Mouse (Mus musculus) intestine, embryonic 14.5 days (tissue): Measurements from ENCODE around the gene Nr1h2. TPM values are rescaled to one million over a fixed set of nuclear protein-coding genes. Genes with fewer than 3 reads are reported as not detected.
A peak's percentile ranks its signal among the peaks of the same experiment; 100 is the strongest.

ENCODE experiments used
- ATAC-seq: fragments of 200-750 bp; cut with Nextera tagmentation; replicated peaks from 2 replicates; pipeline ENCODE4 v1.8.0; 2017; ENCODE audit warnings: low read depth, moderate number of reproducible peaks, moderate TSS enrichment, moderate library complexity; ENCODE audit not compliant: low FRiP score, low TSS enrichment
- DNase-seq: peaks from one replicate; pipeline ENCODE4 v3.0.0-alpha.2; 2018; ENCODE audit warnings: low spot score
- H3K27ac ChIP-seq: fragments of 300-500 bp; sonication (generic); 2 replicates; pipeline ENCODE4 v1.5.1; 2014; ENCODE audit warnings: low read depth, mild to moderate bottlenecking, control low read depth
- H3K27me3 ChIP-seq: fragments of 300-500 bp; sonication (generic); replicated peaks from 2 replicates; pipeline ENCODE4 v1.6.1; 2014; ENCODE audit warnings: low read length, control low read depth; ENCODE audit not compliant: control insufficient read depth, insufficient read depth
- H3K36me3 ChIP-seq: fragments of 300-500 bp; sonication (generic); 2 replicates; pipeline ENCODE4 v1.6.1; 2014; ENCODE audit warnings: low read length, control low read depth; ENCODE audit not compliant: control insufficient read depth, insufficient read depth
- H3K4me1 ChIP-seq: fragments of 300-500 bp; sonication (generic); replicated peaks from 2 replicates; pipeline ENCODE4 v1.6.1; 2014; ENCODE audit warnings: low read length, control low read depth, mixed read lengths; ENCODE audit not compliant: control insufficient read depth, insufficient read depth
- H3K4me2 ChIP-seq: fragments of 300-500 bp; sonication (generic); 2 replicates; pipeline ENCODE4 v1.6.1; 2014; ENCODE audit warnings: low read length
- H3K4me3 ChIP-seq: fragments of 300-500 bp; sonication (generic); 2 replicates; pipeline ENCODE4 v1.5.1; 2014; ENCODE audit warnings: low read depth, low read length, control low read depth, mixed read lengths
- H3K9ac ChIP-seq: fragments of 300-500 bp; sonication (generic); 2 replicates; pipeline ENCODE4 v1.6.1; 2014; ENCODE audit warnings: mild to moderate bottlenecking, low read length
- H3K9me3 ChIP-seq: fragments of 300-500 bp; sonication (generic); 2 replicates; pipeline ENCODE4 v1.6.1; 2016; ENCODE audit warnings: low read length, control low read depth; ENCODE audit not compliant: control insufficient read depth
- WGBS: fragments of 180-500 bp; shearing (Covaris S2); extraction: QIAGEN DNeasy Blood & Tissue Kit; methylation state at CpG from one replicate; pipeline ENCODE4 v1.1.7; 2014; 5-methylcytosine and 5-hydroxymethylcytosine counted together
- polyA plus RNA-seq: library from polyadenylated mRNA; unstranded; fragments of >200 nt; fragmentation: Nextera tagmentation; extraction: Ambion mirVana; gene quantifications from 2 replicates; pipeline ENCODE4 v1.2.1, GENCODE M21; 2014

Gene Nr1h2
- polyA plus RNA-seq, 1 experiment from 2014 or later, result 70.6 TPM

GRCm38 (mm10) chr7:44532918-44533745, 20.6 kb downstream of the Nr1h2 start:
- Histone ChIP-seq H3K9me3 (no peaks in the 10 kb centered on the region), H3K4me2 (no peak overlapping the region), H3K4me1 (0 out of 2 replicates have a peak, but pooled peaks cover 1% of the 10 kb centered on the region), H3K36me3 (peaks cover 54% of the 10 kb centered on the region), H3K9ac (no peak overlapping the region), H3K27ac (no peak overlapping the region), H3K4me3 (no peak overlapping the region), H3K27me3 (no peaks in the 10 kb centered on the region; the same call in 1 of the 2 replicates)
- no peak for ATAC-seq
- WGBS, result 79% methylated on average over 29 of the region's 29 CpGs
- no peak for DNase-seq

- Histone ChIP-seq H3K27ac (no peak within 1 kb of the TSS), H3K4me2 (no peak within 1 kb of the TSS), H3K27me3 (peaks cover 3% of the 10 kb centered on the region; the same call in 1 of the 2 replicates), H3K4me3 (no peak within 1 kb of the TSS), H3K36me3 (peaks cover 44% of the 10 kb centered on the region), H3K9ac (no peak within 1 kb of the TSS), H3K9me3 (no peaks in the 10 kb centered on the region), H3K4me1 (0 out of 2 replicates have a peak, but pooled peaks cover 3% of the 10 kb centered on the region)
- WGBS, result 81% methylated on average over 4 of the region's 4 CpGs
- DNase-seq (no peak), ATAC-seq (no peak)
Measured at GRCm38 (mm10) chr7:44531946-44532732, 21.6 kb downstream of the Nr1h2 start, which contains the start of gene Spib. TSS of gene Spib (minus strand) at chr7:44532071.

GRCm38 (mm10) chr7:44531207-44531606, 22.5 kb downstream of the Nr1h2 start:
- H3K27me3 ChIP-seq, result peaks cover 4% of the 10 kb centered on the region; the same call in 1 of the 2 replicates
- H3K36me3 ChIP-seq, result peaks cover 35% of the 10 kb centered on the region
- WGBS, result 49% methylated on average over 5 of the region's 5 CpGs
- no peak overlapping the region for H3K27ac ChIP-seq
- 0 out of 2 replicates have a peak, but pooled peaks cover 3% of the 10 kb centered on the region for H3K4me1 ChIP-seq
- DNase-seq, result no peak
- no peak for ATAC-seq
- no peaks in the 10 kb centered on the region for H3K9me3 ChIP-seq
- H3K9ac ChIP-seq, result no peak overlapping the region
- H3K4me3 ChIP-seq, result no peak overlapping the region
- no peak overlapping the region for H3K4me2 ChIP-seq

GRCm38 (mm10) chr7:44530507-44530906, 23.2 kb downstream of the Nr1h2 start:
- no peak for DNase-seq
- no peak for ATAC-seq
- Histone ChIP-seq H3K4me3 (no peak overlapping the region), H3K4me2 (no peak overlapping the region), H3K9me3 (no peaks in the 10 kb centered on the region), H3K9ac (no peak overlapping the region), H3K27ac (no peak overlapping the region), H3K27me3 (peaks cover 9% of the 10 kb centered on the region), H3K4me1 (0 out of 2 replicates have a peak, but pooled peaks cover 3% of the 10 kb centered on the region), H3K36me3 (peaks cover 28% of the 10 kb centered on the region)
- 77% methylated on average over 3 of the region's 3 CpGs for WGBS

- H3K27me3 ChIP-seq, result peaks cover 19% of the 10 kb centered on the region
- no peak overlapping the region for H3K27ac ChIP-seq
- ATAC-seq (no peak), DNase-seq (no peak)
- H3K4me1 ChIP-seq, result 0 out of 2 replicates have a peak, but pooled peaks cover 3% of the 10 kb centered on the region
- H3K36me3 ChIP-seq, result peaks cover 18% of the 10 kb centered on the region
- 65% methylated on average over 5 of the region's 5 CpGs for WGBS
- no peaks in the 10 kb centered on the region for H3K9me3 ChIP-seq
- no peak overlapping the region for H3K4me3 ChIP-seq
- H3K9ac ChIP-seq, result no peak overlapping the region
- no peak overlapping the region for H3K4me2 ChIP-seq
Measured at GRCm38 (mm10) chr7:44529518-44529917, 24.2 kb downstream of the Nr1h2 start.

- peak overlapping the region; percentile 34 for H3K4me3 ChIP-seq
- H3K4me1 ChIP-seq, result 0 out of 2 replicates have a peak, but pooled peaks cover 3% of the 10 kb centered on the region
- ATAC-seq, result peak; percentile 30; the same call in 1 of the 2 replicates
- 0 out of 2 replicates have a peak, but pooled peaks cover 1% of the 10 kb centered on the region for H3K36me3 ChIP-seq
- 7% methylated on average over 40 of the region's 40 CpGs for WGBS
- no peaks in the 10 kb centered on the region for H3K9me3 ChIP-seq
- H3K9ac ChIP-seq, result 0 out of 2 replicates have a peak overlapping the region, but pooled peaks have one; percentile 20
- DNase-seq, result peak; percentile 85
- H3K27me3 ChIP-seq, result peaks cover 37% of the 10 kb centered on the region
- no peak overlapping the region for H3K27ac ChIP-seq
- peak overlapping the region; percentile 64 for H3K4me2 ChIP-seq
Measured at GRCm38 (mm10) chr7:44527483-44528398, 26.0 kb downstream of the Nr1h2 start.

GRCm38 (mm10) chr7:44526414-44527154, 27.2 kb downstream of the Nr1h2 start:
- peaks cover 49% of the 10 kb centered on the region for H3K27me3 ChIP-seq

More at GRCm38 (mm10) chr7:44526414-44527154, 27.2 kb downstream of the Nr1h2 start:
- WGBS, result 87% methylated on average over 14 of the region's 14 CpGs
- no peak for DNase-seq
- Histone ChIP-seq H3K4me3 (no peak overlapping the region), H3K36me3 (no peaks in the 10 kb centered on the region), H3K9ac (no peak overlapping the region), H3K27ac (no peak overlapping the region), H3K9me3 (no peaks in the 10 kb centered on the region), H3K4me1 (0 out of 2 replicates have a peak, but pooled peaks cover 3% of the 10 kb centered on the region), H3K4me2 (no peak overlapping the region)
- no peak for ATAC-seq
